Mouse (Mus musculus): ENCODE data around the gene Tiam1. TPM values are rescaled to one million over a fixed set of nuclear protein-coding genes. Genes with fewer than 3 reads are reported as not detected.

Tiam1 gene
- polyA plus RNA-seq, 1 experiment from 2014 or later, result 3.7 TPM

DNA sequence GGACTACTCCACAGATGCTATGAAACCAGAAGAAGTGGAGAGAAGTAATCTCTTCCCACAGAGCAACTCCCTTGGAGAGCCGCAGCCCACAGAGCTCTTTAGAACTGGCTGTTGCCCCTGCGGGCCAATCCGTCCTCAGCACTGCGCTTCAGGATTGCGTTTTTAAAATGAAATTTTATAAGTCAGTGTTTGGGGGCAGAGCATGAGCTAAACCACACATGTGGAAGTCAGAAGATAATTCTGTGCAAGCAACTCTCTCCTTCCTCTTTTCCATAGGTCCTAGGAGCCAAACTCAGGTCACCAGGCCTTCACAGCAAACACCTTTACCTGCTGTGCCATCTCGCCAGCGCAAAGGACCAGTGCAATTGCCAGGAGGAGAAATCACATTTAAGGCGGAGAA lies 98.0 kb downstream of the Tiam1 start:
- Histone ChIP-seq H3K9ac (replicated peaks; ENCODE audit: low read depth) (no peak overlapping the region), H3K27ac (ENCODE audit: low read length) (no peak overlapping the region), H3K27me3 (replicated peaks; ENCODE audit: insufficient read depth, low read length) (no peaks in the 10 kb centered on the region), H3K36me3 (ENCODE audit: insufficient read depth, low read length) (no peaks in the 10 kb centered on the region), H3K4me2 (replicated peaks; ENCODE audit: low read depth, low read length) (no peak overlapping the region), H3K9me3 (ENCODE audit: low read length) (no peaks in the 10 kb centered on the region), H3K4me1 (ENCODE audit: insufficient read depth, low read depth, low read length) (no peaks in the 10 kb centered on the region), H3K4me3 (ENCODE audit: low read depth, low read length) (no peak overlapping the region)
- TF ChIP-seq CTCF (IDR thresholded peaks at IDR 0.05) (no peak), EP300 (IDR thresholded peaks at IDR 0.05) (no peak)
- ATAC-seq, result no peak
- no peak for DNase-seq (ENCODE audit: low spot score)
- 98% methylated on average over 8 of the region's 8 CpGs for WGBS

DNA sequence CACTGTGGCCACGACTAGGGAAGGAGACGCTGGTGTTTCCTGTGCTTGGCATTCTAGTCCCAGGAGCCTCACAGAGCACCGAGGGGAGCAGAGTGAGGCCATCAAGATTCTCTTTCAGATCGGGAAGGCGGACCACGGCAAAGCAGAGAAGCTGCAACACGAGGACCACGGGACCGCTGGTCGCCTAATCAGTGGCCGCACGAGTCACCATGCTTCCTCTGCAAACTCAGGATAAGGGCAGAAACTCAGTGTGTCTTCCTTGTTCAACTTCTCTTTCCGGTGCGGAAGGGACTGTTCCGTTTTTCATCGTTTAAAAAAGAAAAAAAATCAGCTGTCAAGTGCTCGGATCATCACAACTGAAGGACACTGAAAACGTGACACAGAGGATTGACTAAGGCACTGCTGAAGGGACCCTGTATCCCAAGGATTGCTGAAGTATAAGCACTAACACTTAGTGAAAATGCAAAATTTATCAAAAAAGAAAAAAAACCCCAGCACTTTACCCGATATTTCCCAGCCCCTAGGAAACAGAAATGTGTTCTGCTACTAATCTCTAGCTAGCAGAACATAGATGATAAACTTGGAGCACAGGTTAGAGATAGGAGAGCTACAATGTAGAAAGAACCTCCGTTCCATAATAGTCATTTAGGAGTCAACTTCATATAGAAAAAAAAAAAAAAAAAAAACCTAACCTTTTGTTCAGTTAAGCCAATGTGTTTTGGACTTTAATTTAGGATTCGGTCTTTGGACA lies 99.4 kb downstream of the Tiam1 start:
- Histone ChIP-seq H3K4me1 (ENCODE audit: insufficient read depth, low read depth, low read length) (no peaks in the 10 kb centered on the region), H3K27ac (ENCODE audit: low read length) (no peak overlapping the region), H3K36me3 (ENCODE audit: insufficient read depth, low read length) (no peaks in the 10 kb centered on the region), H3K27me3 (replicated peaks; ENCODE audit: insufficient read depth, low read length) (no peaks in the 10 kb centered on the region), H3K9me3 (ENCODE audit: low read length) (no peaks in the 10 kb centered on the region), H3K4me2 (replicated peaks; ENCODE audit: low read depth, low read length) (no peak overlapping the region), H3K4me3 (ENCODE audit: low read depth, low read length) (no peak overlapping the region), H3K9ac (replicated peaks; ENCODE audit: low read depth) (no peak overlapping the region)
- no peak for DNase-seq (ENCODE audit: low spot score)
- WGBS, result 78% methylated on average over 21 of the region's 21 CpGs
- TF ChIP-seq EP300 (IDR thresholded peaks at IDR 0.05), result no peak
- no peak for TF ChIP-seq CTCF (IDR thresholded peaks at IDR 0.05)
- ATAC-seq, result no peak

DNA sequence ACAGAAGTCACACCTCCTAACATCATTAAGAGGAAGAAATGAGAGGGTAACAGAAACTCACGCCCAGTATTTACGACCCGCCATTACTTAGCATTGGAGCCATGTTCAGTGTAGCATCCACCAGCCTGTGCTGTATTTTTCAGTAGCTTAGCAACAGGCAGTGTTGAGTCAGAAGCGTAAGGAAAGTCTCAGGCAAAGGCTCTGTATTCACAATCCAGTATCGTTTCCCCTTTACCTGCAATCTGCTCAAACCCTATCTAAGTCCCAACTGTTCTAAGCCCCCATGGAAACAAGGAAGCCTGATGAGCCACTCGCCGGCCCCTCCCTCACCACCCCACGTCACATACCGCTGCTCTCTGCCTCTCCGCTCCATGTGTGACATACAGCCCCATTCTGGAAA lies 100.7 kb downstream of the Tiam1 start:
- TF ChIP-seq EP300 (IDR thresholded peaks at IDR 0.05), result no peak
- TF ChIP-seq CTCF (IDR thresholded peaks at IDR 0.05), result no peak
- WGBS, result 94% methylated on average over 10 of the region's 10 CpGs
- Histone ChIP-seq H3K27ac (ENCODE audit: low read length) (no peak overlapping the region), H3K9ac (replicated peaks; ENCODE audit: low read depth) (no peak overlapping the region), H3K9me3 (ENCODE audit: low read length) (no peaks in the 10 kb centered on the region), H3K36me3 (ENCODE audit: insufficient read depth, low read length) (no peaks in the 10 kb centered on the region), H3K4me1 (ENCODE audit: insufficient read depth, low read depth, low read length) (no peaks in the 10 kb centered on the region), H3K4me2 (replicated peaks; ENCODE audit: low read depth, low read length) (no peak overlapping the region), H3K4me3 (ENCODE audit: low read depth, low read length) (no peak overlapping the region), H3K27me3 (replicated peaks; ENCODE audit: insufficient read depth, low read length) (no peaks in the 10 kb centered on the region)
- no peak for DNase-seq (ENCODE audit: low spot score)
- no peak for ATAC-seq

DNA sequence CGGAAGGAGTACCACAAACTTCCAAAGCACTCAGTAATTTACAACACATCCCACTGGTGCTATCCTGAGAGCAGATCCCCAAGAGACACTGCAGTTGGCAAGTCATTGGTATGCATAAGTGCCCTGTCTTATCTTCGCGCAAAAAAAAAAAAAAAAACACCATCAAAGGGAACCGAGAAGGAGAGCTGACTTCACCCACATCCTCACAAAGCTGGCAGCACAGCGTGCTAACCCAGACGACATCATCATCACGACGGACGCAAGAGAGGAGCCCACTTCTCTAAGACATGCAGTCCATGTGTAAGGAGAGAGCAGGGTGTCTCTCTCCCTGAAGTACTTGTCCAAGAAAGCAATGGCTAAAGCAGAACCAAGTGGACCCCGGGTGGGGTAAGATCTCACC lies 101.2 kb downstream of the Tiam1 start:
- WGBS, result 68% methylated on average over 10 of the region's 10 CpGs
- Histone ChIP-seq H3K27me3 (replicated peaks; ENCODE audit: insufficient read depth, low read length) (no peaks in the 10 kb centered on the region), H3K9ac (replicated peaks; ENCODE audit: low read depth) (no peak overlapping the region), H3K4me3 (ENCODE audit: low read depth, low read length) (no peak overlapping the region), H3K4me2 (replicated peaks; ENCODE audit: low read depth, low read length) (no peak overlapping the region), H3K9me3 (ENCODE audit: low read length) (no peaks in the 10 kb centered on the region), H3K27ac (ENCODE audit: low read length) (no peak overlapping the region), H3K36me3 (ENCODE audit: insufficient read depth, low read length) (no peaks in the 10 kb centered on the region), H3K4me1 (ENCODE audit: insufficient read depth, low read depth, low read length) (no peaks in the 10 kb centered on the region)
- DNase-seq (ENCODE audit: low spot score) (no peak), ATAC-seq (no peak)
- TF ChIP-seq EP300 (IDR thresholded peaks at IDR 0.05), result no peak
- no peak for TF ChIP-seq CTCF (IDR thresholded peaks at IDR 0.05)

DNA sequence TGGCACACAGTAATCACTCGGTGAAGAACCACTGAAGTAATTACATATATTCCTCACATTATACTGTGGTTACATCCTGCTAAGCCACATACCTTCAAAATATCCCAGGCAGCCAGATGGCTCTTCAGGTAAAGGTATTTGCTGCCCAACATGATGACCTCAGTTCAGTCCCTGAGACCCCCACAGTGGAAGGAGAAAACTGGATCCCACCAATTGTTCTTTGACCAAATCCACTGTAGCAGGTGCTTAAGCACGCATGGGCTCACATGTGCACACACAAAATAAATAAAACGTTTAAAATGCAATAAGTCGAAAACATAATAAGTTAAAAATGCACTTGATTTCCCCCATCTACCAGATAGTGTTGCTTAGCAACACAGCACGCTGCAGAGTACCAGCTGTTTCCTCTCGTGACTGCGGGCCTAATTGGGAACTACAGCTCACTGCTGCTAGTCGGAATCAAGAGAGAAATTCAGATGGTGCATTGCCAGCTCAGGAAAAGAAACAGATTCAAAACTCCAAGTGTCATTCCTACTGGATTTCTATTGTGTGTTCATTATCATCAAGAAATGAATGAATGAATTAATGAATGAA lies 102.7 kb downstream of the Tiam1 start:
- Histone ChIP-seq H3K4me2 (replicated peaks; ENCODE audit: low read depth, low read length) (no peak overlapping the region), H3K4me1 (ENCODE audit: insufficient read depth, low read depth, low read length) (no peaks in the 10 kb centered on the region), H3K36me3 (ENCODE audit: insufficient read depth, low read length) (no peaks in the 10 kb centered on the region), H3K27me3 (replicated peaks; ENCODE audit: insufficient read depth, low read length) (no peaks in the 10 kb centered on the region), H3K9me3 (ENCODE audit: low read length) (no peaks in the 10 kb centered on the region), H3K4me3 (ENCODE audit: low read depth, low read length) (no peak overlapping the region), H3K9ac (replicated peaks; ENCODE audit: low read depth) (no peak overlapping the region), H3K27ac (ENCODE audit: low read length) (no peak overlapping the region)
- TF ChIP-seq CTCF (IDR thresholded peaks at IDR 0.05) (no peak), EP300 (IDR thresholded peaks at IDR 0.05) (no peak)
- WGBS, result 38% methylated on average over 8 of the region's 8 CpGs
- ATAC-seq, result no peak
- DNase-seq (ENCODE audit: low spot score), result peak; percentile 25

DNA sequence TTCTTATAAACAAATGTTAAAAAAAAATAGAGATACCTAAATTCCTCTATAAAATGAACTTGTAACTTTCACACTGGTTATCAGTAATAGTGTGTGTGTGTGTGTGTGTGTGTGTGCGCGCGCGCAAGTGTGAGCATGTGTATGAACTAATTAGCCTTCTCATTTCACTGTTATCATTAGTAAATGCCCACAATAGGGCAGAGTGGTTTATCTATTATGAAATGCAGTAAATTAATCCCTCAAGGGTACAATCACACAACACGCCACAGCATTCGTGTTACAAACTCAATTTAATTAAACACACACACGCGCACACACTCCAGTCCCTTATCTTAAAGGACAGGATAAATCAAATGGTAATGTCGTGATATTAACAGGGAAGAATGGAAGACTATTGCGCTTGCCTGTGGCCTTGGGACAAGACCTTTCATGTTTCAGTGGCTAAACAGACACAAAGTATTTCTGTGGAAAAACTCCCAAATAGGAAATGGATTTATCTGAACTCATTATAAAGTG lies 107.9 kb downstream of the Tiam1 start:
- no peak overlapping the region for H3K4me2 ChIP-seq (replicated peaks; ENCODE audit: low read depth, low read length)
- H3K4me1 ChIP-seq (ENCODE audit: insufficient read depth, low read depth, low read length), result no peaks in the 10 kb centered on the region
- no peak for TF ChIP-seq CTCF (IDR thresholded peaks at IDR 0.05)
- no peak for TF ChIP-seq EP300 (IDR thresholded peaks at IDR 0.05)
- H3K27me3 ChIP-seq (replicated peaks; ENCODE audit: insufficient read depth, low read length), result no peaks in the 10 kb centered on the region
- H3K9ac ChIP-seq (replicated peaks; ENCODE audit: low read depth), result no peak overlapping the region
- no peak for ATAC-seq
- 90% methylated on average over 10 of the region's 10 CpGs for WGBS
- no peak overlapping the region for H3K4me3 ChIP-seq (ENCODE audit: low read depth, low read length)
- H3K36me3 ChIP-seq (ENCODE audit: insufficient read depth, low read length), result no peaks in the 10 kb centered on the region
- DNase-seq (ENCODE audit: low spot score), result no peak
- H3K27ac ChIP-seq (ENCODE audit: low read length), result no peak overlapping the region
- no peaks in the 10 kb centered on the region for H3K9me3 ChIP-seq (ENCODE audit: low read length)
